Mouse (Mus musculus) right cerebral cortex, adult 2 months (tissue): ENCODE data around the gene Vsig8.

ENCODE experiments used
- DNase-seq, 2 experiments: peaks; one replicate each; pipeline ENCODE4 v3.0.0; 2021 to 2022; ENCODE audit warnings: low spot score in 2 of 2

The Vsig8 gene

DNA sequence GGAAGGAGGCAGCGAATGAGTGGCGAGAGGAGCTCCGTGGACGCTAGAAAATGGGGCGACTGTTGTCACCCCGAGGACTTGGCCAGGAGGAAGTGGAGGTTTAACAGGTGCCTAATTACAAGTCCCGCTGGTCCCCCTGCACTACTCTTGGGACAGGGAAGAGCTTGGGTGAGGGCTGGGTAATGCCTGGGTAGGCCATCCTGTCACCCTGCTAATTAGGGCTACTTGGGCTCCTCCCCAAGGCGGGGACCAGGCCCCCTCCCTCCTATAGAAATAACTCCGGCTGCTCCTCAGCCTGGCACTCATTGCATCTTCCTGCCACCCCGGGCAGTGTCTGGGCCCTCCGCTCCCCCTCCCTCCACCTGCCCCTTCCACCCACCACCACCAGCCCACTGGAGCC, at the start of gene Vsig8:
TSS of gene Vsig8 (plus strand) at position 301 of the 400 bp plus-strand sequence.
- DNase-seq: no peak

DNA sequence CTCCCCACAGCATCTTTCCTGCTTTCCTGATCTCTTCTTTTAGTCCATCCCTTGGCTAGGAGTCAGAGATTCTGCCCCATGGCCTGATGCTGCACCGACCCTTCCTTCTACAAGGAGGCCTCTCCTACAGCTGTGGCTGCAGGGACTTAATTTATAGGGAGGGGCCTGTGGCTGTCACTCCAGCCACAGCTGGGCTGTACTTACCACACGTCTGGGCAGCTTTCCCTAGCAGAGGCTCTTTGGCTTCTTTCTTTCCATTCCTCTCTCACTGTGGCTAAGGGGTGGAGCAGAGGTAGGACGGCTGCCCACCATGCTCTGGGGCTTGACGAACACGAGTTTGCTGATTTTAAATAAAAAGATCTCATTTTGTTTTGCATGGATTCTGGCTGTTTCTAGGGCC, 48.7 kb upstream of the Vsig8 start:
- DNase-seq: no peak

DNA sequence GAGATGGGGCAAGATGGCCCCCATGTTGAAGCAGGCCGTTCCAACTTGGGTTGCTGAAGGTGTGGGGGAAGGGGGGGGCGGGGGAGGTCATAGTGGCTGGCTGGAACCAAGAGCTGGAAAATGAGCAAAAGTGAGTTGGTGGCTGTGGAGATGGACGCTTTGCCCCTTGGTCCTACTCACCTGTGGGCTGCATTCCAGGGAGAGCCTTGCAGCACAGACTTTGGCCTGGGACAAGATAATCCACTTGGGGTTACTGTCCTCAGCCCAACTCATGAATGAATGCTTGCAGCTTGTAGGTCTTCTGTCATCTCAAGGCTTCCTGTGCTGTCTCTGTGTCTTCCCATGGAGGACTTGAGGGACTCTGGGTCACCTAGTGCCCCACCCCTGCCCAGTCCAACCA, 48.0 kb upstream of the Vsig8 start:
- no peak for DNase-seq

- no peak for DNase-seq
These were observed 47.6 kb upstream of the Vsig8 start for GRCm38 (mm10) chr1:172508172-172508571.

DNA sequence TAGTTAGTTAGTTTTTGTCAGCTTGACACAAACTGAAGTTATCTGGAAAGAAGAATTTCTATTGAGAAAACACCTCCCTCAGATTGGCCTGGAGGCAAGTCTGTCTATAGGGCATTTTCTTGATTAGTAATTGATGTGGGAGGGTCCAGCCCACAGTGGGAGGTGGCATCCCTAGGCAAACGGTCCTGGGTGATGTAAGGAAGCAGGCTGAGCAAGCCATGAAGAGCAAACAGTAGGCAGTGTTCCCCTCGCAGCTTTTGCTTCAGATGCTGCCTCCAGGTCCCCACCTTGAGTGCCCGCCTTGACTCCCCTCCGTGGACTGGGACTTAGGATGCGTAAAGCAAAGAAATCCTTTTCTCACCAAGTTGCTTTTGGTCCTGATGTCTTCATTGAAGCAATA, 46.5 kb upstream of the Vsig8 start:
- no peak for DNase-seq

DNA sequence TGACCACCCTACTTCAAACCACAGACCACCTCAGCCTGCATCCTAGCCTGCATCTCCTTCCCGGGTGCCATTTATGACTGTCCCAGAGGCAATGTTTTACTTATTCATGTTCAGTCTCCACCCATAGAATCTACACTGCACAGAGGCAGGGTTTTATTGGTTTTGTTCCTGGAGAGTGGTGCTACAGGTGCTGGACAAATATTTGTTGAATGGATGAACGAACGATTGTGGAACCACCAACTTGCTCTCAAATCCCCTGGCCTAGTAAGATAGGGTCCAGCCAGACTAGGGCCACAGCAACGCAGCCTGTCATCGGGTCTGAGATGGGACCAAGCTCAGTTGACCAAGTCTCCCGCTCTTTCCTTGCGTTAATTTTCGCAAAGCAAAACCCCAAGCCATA, 45.8 kb upstream of the Vsig8 start:
- no peak for DNase-seq

GRCm38 (mm10) chr1:172510421-172510972, 45.2 kb upstream of the Vsig8 start:
- DNase-seq: no peak

DNA sequence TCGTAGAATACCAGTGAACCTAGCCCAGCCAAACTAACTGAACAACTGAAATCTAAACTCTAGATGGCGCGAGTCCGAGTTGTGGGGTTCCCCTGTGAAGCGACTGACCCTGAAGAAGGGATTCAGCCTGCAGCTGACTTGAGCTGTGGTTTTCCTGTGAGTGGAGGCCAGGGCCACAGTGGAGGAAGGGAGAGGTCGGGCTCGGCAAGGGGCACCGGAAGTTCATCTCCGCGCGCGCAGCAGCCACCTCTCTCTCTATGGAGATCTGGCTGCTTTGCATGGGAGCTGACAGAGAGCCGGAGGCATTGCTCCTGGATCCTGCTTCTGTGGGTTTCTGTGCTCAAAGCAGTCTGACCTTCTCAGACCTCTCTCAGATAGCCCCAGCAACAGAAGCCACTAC, 42.8 kb upstream of the Vsig8 start:
- DNase-seq: no peak

DNA sequence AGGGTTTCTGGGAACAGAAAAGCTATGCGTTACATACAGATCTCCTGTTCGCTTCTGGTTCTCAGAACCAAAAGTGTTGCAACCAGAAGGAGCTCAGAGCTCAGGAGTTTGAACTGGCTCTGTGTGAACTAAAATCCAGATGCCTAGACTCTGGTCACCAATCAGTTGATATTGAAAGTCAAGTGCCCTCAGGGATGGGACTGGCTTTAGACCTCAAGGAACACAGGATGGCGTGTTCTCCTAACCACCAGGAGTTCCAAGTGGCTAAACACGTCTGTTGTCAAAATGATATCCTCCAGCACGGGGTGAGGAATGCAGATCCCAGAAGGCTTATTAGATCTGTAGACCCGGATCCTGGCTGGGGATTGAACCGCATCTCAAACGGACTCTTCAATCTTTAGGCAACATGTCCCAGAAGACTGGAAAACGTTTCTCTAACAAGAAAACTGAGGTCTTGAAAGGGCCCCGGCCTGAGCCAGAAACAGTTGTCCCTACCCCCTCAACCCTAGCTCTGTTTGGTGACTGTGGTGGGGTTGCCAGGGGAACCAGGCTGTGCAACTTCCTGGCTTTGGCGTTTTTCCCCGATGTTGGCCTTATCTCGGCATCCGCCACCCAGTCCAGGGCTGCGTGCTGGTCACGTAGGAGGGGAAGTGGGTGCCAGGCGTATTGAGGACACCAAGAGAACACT, 42.1 kb upstream of the Vsig8 start:
- DNase-seq: no peak

DNA sequence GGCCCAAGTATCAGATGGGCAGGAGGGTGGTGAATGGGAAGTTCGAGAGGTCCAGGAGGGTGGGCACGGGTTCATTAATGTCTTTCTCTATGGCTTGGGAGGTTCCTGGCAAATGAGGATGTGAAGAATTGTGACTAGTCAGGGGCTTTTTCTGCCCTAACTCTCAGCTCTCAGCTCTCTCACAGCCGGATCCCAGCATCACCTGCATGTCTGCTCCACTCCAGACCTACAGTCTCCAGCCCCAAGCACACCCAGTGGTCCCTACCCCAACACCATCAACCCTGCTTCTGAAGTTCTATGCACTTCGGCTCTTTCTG, 41.6 kb upstream of the Vsig8 start:
- DNase-seq: no peak

- no peak for DNase-seq
These were observed 41.0 kb upstream of the Vsig8 start for GRCm38 (mm10) chr1:172514551-172515268.

DNA sequence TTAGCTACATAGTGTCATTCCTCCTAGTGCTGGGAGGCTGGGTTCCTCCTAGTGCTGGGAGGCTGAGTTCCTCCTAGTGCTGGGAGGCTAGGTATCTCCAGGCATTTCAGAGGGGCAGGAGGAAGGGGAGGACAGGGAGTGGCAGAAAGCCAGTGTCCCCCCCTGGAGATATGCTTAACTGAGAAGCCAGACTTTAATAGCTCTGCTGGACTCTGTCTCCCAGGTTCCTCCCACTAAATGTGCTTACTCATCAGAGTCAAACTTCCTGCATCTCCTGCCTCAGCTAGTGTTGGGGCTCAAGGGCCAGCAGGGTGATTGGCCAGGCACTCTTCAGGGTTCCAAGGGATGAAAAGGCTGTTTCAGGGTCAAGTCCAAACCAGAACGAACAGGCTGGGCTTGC, 40.3 kb upstream of the Vsig8 start:
- DNase-seq: no peak

GRCm38 (mm10) chr1:172518013-172518412, 37.7 kb upstream of the Vsig8 start:
- no peak for DNase-seq

DNA sequence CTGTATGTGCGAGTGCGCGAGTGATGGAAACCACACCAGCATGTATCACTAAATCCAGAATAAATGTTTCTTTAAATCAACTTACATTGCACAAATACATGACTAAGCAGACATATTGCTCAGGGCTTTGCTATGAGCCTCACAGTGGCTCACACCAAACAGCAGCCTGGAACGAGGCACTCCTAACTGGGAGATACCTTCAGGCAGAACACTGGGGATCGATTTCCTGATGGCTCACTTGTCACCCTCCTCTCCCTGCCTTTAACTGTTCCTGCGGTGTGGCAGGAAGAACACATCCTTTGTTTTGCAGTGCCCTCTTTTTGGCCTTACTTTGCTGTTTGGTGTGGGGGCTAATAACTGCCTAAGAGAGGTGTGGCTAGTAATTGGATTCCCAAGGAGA, 36.1 kb upstream of the Vsig8 start:
- DNase-seq: no peak

GRCm38 (mm10) chr1:172520576-172521440, 34.9 kb upstream of the Vsig8 start, which contains the start of gene Cfap45:
TSS of gene Cfap45 (plus strand) at chr1:172520801.
- DNase-seq: peak; percentile 75 to 78

GRCm38 (mm10) chr1:172522524-172522923, 33.2 kb upstream of the Vsig8 start:
- DNase-seq: no peak

GRCm38 (mm10) chr1:172523699-172524101, 32.0 kb upstream of the Vsig8 start:
- DNase-seq: no peak

GRCm38 (mm10) chr1:172525027-172525764, 30.5 kb upstream of the Vsig8 start:
- no peak for DNase-seq

DNA sequence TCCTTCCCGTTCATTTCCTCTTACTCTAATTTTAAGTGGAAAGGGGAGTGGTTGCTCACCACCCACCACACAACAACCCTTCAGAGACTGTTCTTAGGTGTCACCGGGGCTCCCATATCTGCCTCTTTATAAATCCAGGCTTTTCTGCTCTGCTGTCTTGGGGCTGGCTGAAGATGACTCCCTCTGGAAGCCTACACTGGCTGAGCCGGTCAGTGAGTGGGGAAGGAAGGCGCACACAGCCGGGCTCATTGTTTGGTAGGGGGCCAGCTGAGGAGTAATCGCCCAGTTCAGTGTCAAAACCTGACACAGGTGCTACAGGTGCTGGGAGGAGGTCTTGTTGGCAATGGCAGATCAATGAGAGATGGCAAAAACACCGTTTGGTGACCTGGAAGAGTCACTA, 29.8 kb upstream of the Vsig8 start:
- no peak for DNase-seq

GRCm38 (mm10) chr1:172526380-172527081, 29.2 kb upstream of the Vsig8 start:
- DNase-seq: no peak

- no peak for DNase-seq
These were observed 28.3 kb upstream of the Vsig8 start for GRCm38 (mm10) chr1:172527431-172527830.
